9 mouse cellular contexts compared by ENCODE assay signal in genomic region chr17:46728496-46728895, GRCm38 (mm10). TPM values are rescaled to one million over a fixed set of nuclear protein-coding genes. Genes with fewer than 3 reads are reported as not detected.
DNase-seq lines count a peak whose midpoint lies in the region; ATAC-seq and TF ChIP-seq lines count a peak whose summit lies in the region.
"Had no signal": no experiment of that assay in that cellular context is flagged by ENCODE, and none has a peak within 500 bp of the region (broad histone marks: within the 10 kb centered on the region; RNA-seq: fewer than 3 reads in every experiment).

No protein-coding gene starts in this region.

- whole genome bisulfite sequencing in kidney, adult 2 months: 43% methylated on average over 11 of the region's 11 CpGs
- 44% methylated on average over 11 of the region's 11 CpGs for WGBS in embryonic facial prominence, embryonic 13.5 days
- WGBS in liver, embryonic 15.5 days (ENCODE audit: insufficient replicate concordance): 52% methylated on average over 11 of the region's 11 CpGs

- H3K9me3 ChIP-seq in embryonic facial prominence, embryonic 13.5 days: no peaks in the 10 kb centered on the region
- H3K9me3 ChIP-seq in liver, embryonic 15.5 days (replicated peaks): no peaks in the 10 kb centered on the region

- H3K4me2 ChIP-seq in embryonic facial prominence, embryonic 13.5 days: peak overlapping the region; percentile 49
- H3K4me2 ChIP-seq in liver, embryonic 15.5 days: peak overlapping the region; percentile 44

- no peaks in the 10 kb centered on the region for H3K27me3 ChIP-seq in kidney, adult 2 months (replicated peaks; ENCODE audit: control insufficient read depth, insufficient read depth, low read length)
- peaks cover 24% of the 10 kb centered on the region for H3K27me3 ChIP-seq in embryonic facial prominence, embryonic 13.5 days
- H3K27me3 ChIP-seq in liver, embryonic 15.5 days: peaks cover 11% of the 10 kb centered on the region
- H3K27me3 ChIP-seq: Patski had no signal

- 0 out of 2 replicates have a peak overlapping the region, but pooled peaks have one; percentile 53 for H3K9ac ChIP-seq in embryonic facial prominence, embryonic 13.5 days
- H3K9ac ChIP-seq in liver, embryonic 15.5 days: peak overlapping the region; percentile 30; the same call in 1 of the 2 replicates

- peak overlapping the region; percentile 47 for H3K4me3 ChIP-seq in kidney, adult 2 months (ENCODE audit: insufficient read depth, low read depth, low read length)
- H3K4me3 ChIP-seq in embryonic facial prominence, embryonic 13.5 days: peak overlapping the region; percentile 14
- peak overlapping the region; percentile 49 for H3K4me3 ChIP-seq in liver, embryonic 15.5 days (replicated peaks)

- TF ChIP-seq CTCF in kidney, adult 2 months (conservative IDR thresholded peaks at IDR 0.05; ENCODE audit: insufficient read depth, insufficient read length, low read depth, low read length): no peak

- no peak for ATAC-seq in embryonic facial prominence, embryonic 13.5 days (ENCODE audit: insufficient number of reproducible peaks, insufficient read depth, low FRiP score, low TSS enrichment, low read depth)
- ATAC-seq in liver, embryonic 15.5 days (ENCODE audit: insufficient read depth): peak; percentile 26

- TF ChIP-seq POLR2A in kidney, adult 2 months (IDR thresholded peaks at IDR 0.05; ENCODE audit: low read depth, low read length): no peak

- peak; percentile 37 for DNase-seq in adrenal gland, postnatal 10 days
- no peak for DNase-seq in adrenal gland, adult 8-10 months
- DNase-seq in kidney, adult 2 months: no peak
- no peak for DNase-seq in kidney, postnatal 4 days
- DNase-seq in right cerebral cortex, postnatal 25 days: no peak
- DNase-seq in right cerebral cortex, postnatal 14 days: no peak

- no peak overlapping the region; the same call in 1 of the 2 replicates for H3K27ac ChIP-seq in kidney, adult 2 months (ENCODE audit: insufficient read depth, low read depth, low read length)
- no peak overlapping the region for H3K27ac ChIP-seq in embryonic facial prominence, embryonic 13.5 days
- peak overlapping the region; percentile 41; the same call in 1 of the 2 replicates for H3K27ac ChIP-seq in liver, embryonic 15.5 days (replicated peaks)

- H3K4me1 ChIP-seq in kidney, adult 2 months (ENCODE audit: control insufficient read depth, insufficient read depth, low read length): peaks cover 7% of the 10 kb centered on the region; the same call in 1 of the 2 replicates
- H3K4me1 ChIP-seq in embryonic facial prominence, embryonic 13.5 days: peaks cover 6% of the 10 kb centered on the region; the same call in 1 of the 2 replicates
- H3K4me1 ChIP-seq in liver, embryonic 15.5 days (replicated peaks): peaks cover 16% of the 10 kb centered on the region; the same call in 1 of the 2 replicates

- no peaks in the 10 kb centered on the region for H3K36me3 ChIP-seq in kidney, adult 2 months (ENCODE audit: control insufficient read depth, insufficient read depth, low read length)
- peaks cover 28% of the 10 kb centered on the region for H3K36me3 ChIP-seq in embryonic facial prominence, embryonic 13.5 days
- peaks cover 20% of the 10 kb centered on the region for H3K36me3 ChIP-seq in liver, embryonic 15.5 days (replicated peaks)

RNA-seq across cellular contexts. Expression of gene Gnmt, which starts 0.5 kb away (rescaled TPM):
- 10 to 100 TPM; 18.0 to 54.7 TPM for total RNA-seq in adrenal gland, postnatal 10 days (2021)
- total RNA-seq in adrenal gland, adult 8-10 months (2022): 1 to 10 TPM; 1.2 to 1.8 (median 1.6) TPM
- 54.3 and 59.7 TPM in 2 replicates for polyA plus RNA-seq in kidney, adult 2 months (2012; rRNA removed)
- polyA plus RNA-seq in embryonic facial prominence, embryonic 13.5 days (2015; fragmentation: Nextera tagmentation; extraction: Ambion mirVana): 0.34 and 1.8 TPM in 2 replicates
- polyA plus RNA-seq in liver, embryonic 15.5 days (2015; fragmentation: Nextera tagmentation; extraction: Ambion mirVana): 59.8 and 101 TPM in 2 replicates

RNA-seq across cellular contexts. Expression of gene Pex6, which starts 17.2 kb away (rescaled TPM):
- total RNA-seq in adrenal gland, postnatal 10 days (2021): 10 to 100 TPM; 67.8 to 81.8 TPM
- total RNA-seq in adrenal gland, adult 8-10 months (2022): 10 to 100 TPM; 56.2 to 74.2 (median 61.8) TPM
- 68.2 and 84.1 TPM in 2 replicates for polyA plus RNA-seq in kidney, adult 2 months (2012; rRNA removed)
- 27.9 and 32.4 TPM in 2 replicates for polyA plus RNA-seq in embryonic facial prominence, embryonic 13.5 days (2015; fragmentation: Nextera tagmentation; extraction: Ambion mirVana)
- polyA plus RNA-seq in liver, embryonic 15.5 days (2015; fragmentation: Nextera tagmentation; extraction: Ambion mirVana): 9.7 and 11.9 TPM in 2 replicates

RNA-seq across cellular contexts. Expression of gene Cnpy3, which starts 23.5 kb away (rescaled TPM):
- 10 to 100 TPM; 42.2 to 46.5 TPM for total RNA-seq in adrenal gland, postnatal 10 days (2021)
- 10 to 100 TPM; 66.6 to 74.1 (median 70.7) TPM for total RNA-seq in adrenal gland, adult 8-10 months (2022)
- polyA plus RNA-seq in kidney, adult 2 months (2012; rRNA removed): 48.3 and 51.4 TPM in 2 replicates
- 65.5 and 67.0 TPM in 2 replicates for polyA plus RNA-seq in embryonic facial prominence, embryonic 13.5 days (2015; fragmentation: Nextera tagmentation; extraction: Ambion mirVana)
- polyA plus RNA-seq in liver, embryonic 15.5 days (2015; fragmentation: Nextera tagmentation; extraction: Ambion mirVana): 25.9 and 26.8 TPM in 2 replicates

RNA-seq across cellular contexts. Expression of gene Ppp2r5d, which starts 23.6 kb away (rescaled TPM):
- total RNA-seq in adrenal gland, postnatal 10 days (2021): 10 to 100 TPM; 43.7 to 49.7 TPM
- 10 to 100 TPM; 41.0 to 47.5 (median 42.6) TPM for total RNA-seq in adrenal gland, adult 8-10 months (2022)
- 37.2 and 38.9 TPM in 2 replicates for polyA plus RNA-seq in kidney, adult 2 months (2012; rRNA removed)
- polyA plus RNA-seq in embryonic facial prominence, embryonic 13.5 days (2015; fragmentation: Nextera tagmentation; extraction: Ambion mirVana): 85.8 and 100 TPM in 2 replicates
- 28.4 and 33.2 TPM in 2 replicates for polyA plus RNA-seq in liver, embryonic 15.5 days (2015; fragmentation: Nextera tagmentation; extraction: Ambion mirVana)

RNA-seq across cellular contexts. Expression of gene Ptcra, which starts 35.0 kb away (rescaled TPM):
- total RNA-seq in adrenal gland, postnatal 10 days (2021): not detected
- not detected for total RNA-seq in adrenal gland, adult 8-10 months (2022)
- polyA plus RNA-seq in kidney, adult 2 months (2012; rRNA removed): 0.06 TPM in 1 of 2 replicates, not detected in the other
- 0.53 TPM in 1 of 2 replicates, not detected in the other for polyA plus RNA-seq in embryonic facial prominence, embryonic 13.5 days (2015; fragmentation: Nextera tagmentation; extraction: Ambion mirVana)
- polyA plus RNA-seq in liver, embryonic 15.5 days (2015; fragmentation: Nextera tagmentation; extraction: Ambion mirVana): 0.09 and 0.15 TPM in 2 replicates

Comparison
In these comparisons a context has a peak if more than half of its experiments do, and no peak if none do; other contexts are left out.
1. RNA of gene Gnmt, which starts 0.5 kb away (polyA plus RNA-seq): 59.8 to 101 TPM in liver, embryonic 15.5 days and 54.3 to 59.7 TPM in kidney, adult 2 months; 0.34 to 1.8 TPM in embryonic facial prominence, embryonic 13.5 days; every median in the first group is over 10 times any median in the second.
2. Peak in every context shown above with its lines, with median percentiles within 50 percentile points of each other: H3K4me3 ChIP-seq.